Mouse (Mus musculus): ENCODE results near the gene Caps2.
"Not testable (repeated sequence)": the region's sequence is repeated elsewhere in the genome, so short reads cannot be mapped to it uniquely, and the experiment has no call there.

The Caps2 gene

GRCm38 (mm10) chr10:112163168-112163766 lies at the start of gene Caps2:
Gene Caps2, plus strand, starts transcription at chr10:112163621.
- in situ Hi-C loops (cut with MboI; ENCODE audit: low sequenced_read_pairs), result no loop called here

GRCm38 (mm10) chr10:112125090-112125489 lies 38.3 kb upstream of the Caps2 start:
- in situ Hi-C loops (cut with MboI; ENCODE audit: low sequenced_read_pairs), result not testable (repeated sequence)

- in situ Hi-C loops (cut with MboI; ENCODE audit: low sequenced_read_pairs), result not testable (repeated sequence)
Observed at GRCm38 (mm10) chr10:112127682-112128230, 35.7 kb upstream of the Caps2 start.

GRCm38 (mm10) chr10:112132194-112132593 lies 31.2 kb upstream of the Caps2 start:
- in situ Hi-C loops (cut with MboI; ENCODE audit: low sequenced_read_pairs), result no loop called here

- in situ Hi-C loops (cut with MboI; ENCODE audit: low sequenced_read_pairs), result no loop called here
Observed at GRCm38 (mm10) chr10:112138050-112138870, 25.2 kb upstream of the Caps2 start.

GRCm38 (mm10) chr10:112138871-112139430 lies 24.5 kb upstream of the Caps2 start:
- in situ Hi-C loops (cut with MboI; ENCODE audit: low sequenced_read_pairs), result no loop called here

GRCm38 (mm10) chr10:112139834-112140233 lies 23.6 kb upstream of the Caps2 start:
- in situ Hi-C loops (cut with MboI; ENCODE audit: low sequenced_read_pairs), result no loop called here

- in situ Hi-C loops (cut with MboI; ENCODE audit: low sequenced_read_pairs), result not testable (repeated sequence)
Observed at GRCm38 (mm10) chr10:112159882-112160560, 3.4 kb upstream of the Caps2 start, which contains the start of gene Glipr1l3. Gene Glipr1l3, minus strand, starts transcription at chr10:112160327.

- in situ Hi-C loops (cut with MboI; ENCODE audit: low sequenced_read_pairs), result not testable (repeated sequence)
Observed at GRCm38 (mm10) chr10:112177027-112177426, 13.6 kb downstream of the Caps2 start.

GRCm38 (mm10) chr10:112193919-112194318 lies 30.5 kb downstream of the Caps2 start:
- in situ Hi-C loops (cut with MboI; ENCODE audit: low sequenced_read_pairs), result not testable (repeated sequence)

- in situ Hi-C loops (cut with MboI; ENCODE audit: low sequenced_read_pairs), result no loop called here
Observed at GRCm38 (mm10) chr10:112203463-112203862, 40.0 kb downstream of the Caps2 start.

GRCm38 (mm10) chr10:112227073-112227472 lies 63.7 kb downstream of the Caps2 start:
- in situ Hi-C loops (cut with MboI; ENCODE audit: low sequenced_read_pairs), result no loop called here

- in situ Hi-C loops (cut with MboI; ENCODE audit: low sequenced_read_pairs), result not testable (repeated sequence)
Observed at GRCm38 (mm10) chr10:112229091-112229843, 65.8 kb downstream of the Caps2 start.

GRCm38 (mm10) chr10:112232733-112233132 lies 69.3 kb downstream of the Caps2 start:
- in situ Hi-C loops (cut with MboI; ENCODE audit: low sequenced_read_pairs), result not testable (repeated sequence)

GRCm38 (mm10) chr10:112235396-112235940 lies 72.0 kb downstream of the Caps2 start:
- in situ Hi-C loops (cut with MboI; ENCODE audit: low sequenced_read_pairs), result not testable (repeated sequence)

GRCm38 (mm10) chr10:112248273-112248672 lies 84.9 kb downstream of the Caps2 start:
- in situ Hi-C loops (cut with MboI; ENCODE audit: low sequenced_read_pairs), result no loop called here

GRCm38 (mm10) chr10:112263467-112263866 lies 100.0 kb downstream of the Caps2 start:
- in situ Hi-C loops (cut with MboI; ENCODE audit: low sequenced_read_pairs), result no loop called here

All from CH12F3 (cell line).